Mouse (Mus musculus): ENCODE measurements around the gene Slc29a3. TPM values are rescaled to one million over a fixed set of nuclear protein-coding genes. Genes with fewer than 3 reads are reported as not detected.
A peak's percentile ranks its signal among the peaks of the same experiment; 100 is the strongest.
"Not testable (repeated sequence)": the region's sequence is repeated elsewhere in the genome, so short reads cannot be mapped to it uniquely, and the experiment has no call there.

Slc29a3 gene
- total RNA-seq, 2 experiments from 2014 or later: 6.9 to 8.2 TPM

DNA sequence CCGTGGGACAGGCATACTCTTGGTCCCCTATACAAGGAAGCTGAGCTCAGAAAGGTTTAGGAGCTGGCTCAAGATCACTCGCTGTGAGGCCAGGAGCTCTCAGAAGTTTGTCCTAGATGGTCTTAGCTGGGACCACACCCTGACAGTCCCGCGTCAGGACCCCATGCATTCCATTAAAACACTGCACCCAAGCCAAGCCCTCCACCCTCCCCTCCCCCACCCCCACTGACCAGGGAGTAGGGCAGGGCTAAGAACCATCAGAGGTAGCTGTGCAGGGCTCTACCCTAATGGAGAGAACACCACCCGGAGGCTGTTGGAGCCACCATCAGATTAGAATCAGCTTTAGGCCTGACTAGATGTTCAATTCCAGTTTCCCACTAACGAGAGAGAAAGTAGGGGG, 28.1 kb downstream of the Slc29a3 start:
- DNase-seq: no peak

DNA sequence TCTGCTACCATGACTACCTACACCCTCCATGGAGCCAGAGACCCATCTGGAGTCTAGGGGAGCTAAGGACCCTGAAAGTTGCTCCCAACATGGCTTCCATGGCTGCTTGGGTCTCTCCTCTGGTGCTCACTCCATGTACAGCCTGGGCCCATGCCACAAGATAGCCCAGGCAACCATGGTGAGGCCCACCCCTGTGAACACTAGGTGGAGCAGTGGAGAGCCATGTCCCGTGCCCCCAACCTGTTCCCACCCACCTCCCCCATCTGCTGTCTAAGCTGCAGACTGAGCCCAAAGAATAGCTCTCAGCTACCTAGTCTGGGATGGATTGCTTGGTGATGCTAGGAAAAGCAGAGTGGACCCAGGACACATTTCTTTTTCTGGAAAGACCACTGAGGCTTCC, 29.2 kb downstream of the Slc29a3 start:
- no peak for DNase-seq

DNA sequence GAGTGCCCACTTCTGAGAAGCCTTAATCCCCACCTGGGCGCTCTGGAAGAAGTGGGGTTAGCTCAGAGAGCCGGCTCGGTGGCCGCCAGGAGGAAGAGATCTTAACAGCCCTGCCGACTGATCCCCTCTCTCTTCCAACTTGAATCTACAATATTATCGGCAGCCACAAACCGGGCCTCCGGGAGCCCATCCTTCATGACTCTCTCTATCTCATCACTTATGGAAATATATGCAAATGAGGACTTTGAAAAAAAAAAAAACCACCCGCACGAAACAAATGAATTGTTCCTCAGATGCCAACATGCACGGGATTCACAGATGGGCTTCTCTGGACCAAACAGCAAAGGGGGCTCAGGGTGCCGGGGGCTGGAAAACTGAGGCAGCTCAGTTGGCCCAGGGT, 31.0 kb downstream of the Slc29a3 start:
- no peak for DNase-seq

DNA sequence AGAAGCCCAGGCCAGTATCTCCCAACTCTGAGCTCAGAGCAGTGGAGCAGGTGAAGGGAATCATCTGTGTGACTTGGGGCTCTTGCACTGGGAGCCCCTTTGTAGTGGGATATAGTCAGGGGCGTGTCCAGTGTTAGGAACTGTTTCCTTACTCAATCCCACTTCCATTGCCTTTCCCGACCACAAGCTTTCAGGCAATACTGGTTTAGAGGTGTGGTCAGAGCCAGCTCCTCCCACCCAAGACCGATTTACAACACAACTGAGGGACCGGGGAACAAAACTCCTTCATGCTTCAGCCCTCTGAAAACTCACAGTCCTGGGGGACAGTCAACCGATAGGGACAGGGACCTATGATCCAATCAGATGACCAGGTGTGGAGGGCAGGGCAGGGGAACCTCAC, 32.1 kb downstream of the Slc29a3 start:
- no peak for DNase-seq

DNA sequence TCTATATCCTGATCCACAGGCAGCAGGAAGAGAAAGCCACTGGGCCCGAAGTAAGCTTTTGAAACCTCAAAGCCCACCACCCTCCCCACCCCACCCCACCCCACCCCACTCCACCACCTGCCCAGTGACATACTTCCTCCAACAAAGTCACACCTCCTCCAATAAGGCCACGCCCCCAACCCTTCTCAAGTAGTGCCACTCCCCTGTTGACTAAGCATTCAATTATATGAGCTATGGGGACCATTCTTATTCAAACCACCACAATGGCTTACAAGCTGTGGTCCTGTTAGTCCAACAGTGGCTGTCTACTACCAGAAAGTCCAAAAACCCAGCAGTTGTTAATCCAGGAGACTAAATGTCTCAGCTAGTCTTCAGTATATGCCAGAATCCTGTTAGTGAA, 34.1 kb downstream of the Slc29a3 start:
- no peak for DNase-seq

DNA sequence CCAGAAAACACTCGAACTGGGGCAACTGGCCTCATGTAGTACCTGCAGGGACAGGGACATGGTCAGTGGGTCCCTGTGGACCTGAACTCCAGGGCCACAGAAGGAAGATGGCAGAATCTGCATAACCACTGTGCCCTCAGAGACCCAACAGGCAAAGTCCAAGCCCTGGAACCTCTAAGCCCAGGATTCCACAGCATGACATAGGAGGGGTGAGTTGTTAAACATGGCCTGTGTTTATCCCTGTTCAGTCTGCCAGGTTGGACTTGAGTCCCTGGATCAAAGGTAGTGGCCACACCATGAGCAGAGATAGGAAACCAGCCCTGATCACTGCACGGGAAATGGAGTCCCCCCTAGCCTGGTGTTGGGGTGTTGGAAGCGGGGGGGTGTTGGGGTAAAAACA, 36.1 kb downstream of the Slc29a3 start:
- DNase-seq: no peak

DNA sequence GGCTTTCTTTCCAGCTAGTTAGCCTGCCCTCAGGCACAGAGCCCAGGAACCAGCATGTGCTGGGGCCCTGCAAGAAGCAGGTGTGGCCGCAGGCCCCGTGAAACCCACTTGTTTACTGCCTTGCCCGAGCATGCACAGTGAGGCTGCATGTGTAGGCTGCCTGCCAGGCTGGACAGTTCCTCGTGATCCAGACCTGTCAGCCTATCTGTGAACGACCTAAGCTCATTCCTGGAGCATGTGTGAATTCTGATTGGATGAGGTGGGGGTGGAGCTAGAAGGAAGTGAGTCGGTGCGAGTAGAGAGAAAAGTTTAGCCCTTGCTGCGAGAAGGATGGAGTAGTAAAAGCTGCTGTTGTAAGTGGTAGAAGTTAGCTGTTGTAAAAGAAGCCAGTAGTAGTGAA, 40.3 kb downstream of the Slc29a3 start:
- DNase-seq: not testable (repeated sequence)

DNA sequence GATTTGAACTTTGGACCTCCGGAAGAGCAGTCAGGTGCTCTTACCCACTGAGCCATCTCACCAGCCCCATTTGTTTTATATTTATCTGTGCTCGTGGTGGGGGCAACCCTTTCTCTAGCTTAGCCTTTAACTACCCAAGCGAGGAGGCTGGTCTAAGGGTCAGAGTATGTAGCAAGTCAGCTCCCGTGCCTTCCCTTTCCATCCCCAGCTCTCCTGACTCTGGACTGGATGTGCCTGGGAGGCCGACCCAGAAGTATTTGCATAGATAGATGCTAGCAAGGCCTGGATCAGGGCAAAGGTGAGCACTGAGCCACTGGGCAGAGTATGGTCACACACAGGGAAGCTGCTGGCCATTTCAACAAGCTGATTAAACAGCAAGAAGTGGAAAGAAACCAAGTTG, 43.8 kb downstream of the Slc29a3 start:
- DNase-seq: no peak

DNA sequence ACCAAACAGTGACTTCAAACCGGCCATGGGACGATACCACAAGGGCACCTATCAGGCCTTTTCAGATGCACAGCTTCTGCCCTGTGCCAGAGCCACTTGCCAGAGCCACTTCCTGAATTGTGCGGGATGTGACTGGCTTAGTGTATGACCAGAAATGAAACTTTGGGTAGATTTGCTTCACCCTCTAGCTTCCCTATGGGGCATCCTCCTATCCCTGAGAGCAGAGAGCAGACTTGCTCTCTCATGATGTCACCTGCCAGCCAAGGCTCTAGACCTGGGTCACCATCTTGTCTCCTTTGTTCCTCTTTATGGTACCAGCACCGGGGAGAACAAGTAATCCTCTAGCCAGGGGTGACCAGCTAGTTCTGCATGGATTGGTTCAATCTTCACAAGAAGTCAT, 46.3 kb downstream of the Slc29a3 start:
- DNase-seq: no peak

DNA sequence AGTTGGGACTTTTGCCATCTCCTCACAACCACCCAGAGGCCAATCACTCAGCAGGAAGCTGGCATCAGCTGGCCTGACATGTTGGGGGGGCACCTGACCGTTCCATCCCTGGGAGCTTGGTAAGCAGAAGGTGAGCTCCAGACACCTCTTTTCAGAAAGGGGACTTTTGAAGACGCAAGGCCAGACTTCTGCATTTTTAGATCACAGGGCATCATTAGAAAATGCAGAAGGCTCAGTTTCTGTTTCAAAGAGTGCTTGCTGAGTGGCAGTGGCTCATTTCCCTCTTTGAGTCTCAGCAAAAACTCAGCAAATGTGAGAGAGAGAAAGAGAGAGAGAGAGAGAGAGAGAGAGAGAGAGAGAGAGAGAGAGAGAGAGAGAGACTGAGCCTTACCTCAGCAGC, 47.5 kb downstream of the Slc29a3 start:
- no peak for DNase-seq

DNA sequence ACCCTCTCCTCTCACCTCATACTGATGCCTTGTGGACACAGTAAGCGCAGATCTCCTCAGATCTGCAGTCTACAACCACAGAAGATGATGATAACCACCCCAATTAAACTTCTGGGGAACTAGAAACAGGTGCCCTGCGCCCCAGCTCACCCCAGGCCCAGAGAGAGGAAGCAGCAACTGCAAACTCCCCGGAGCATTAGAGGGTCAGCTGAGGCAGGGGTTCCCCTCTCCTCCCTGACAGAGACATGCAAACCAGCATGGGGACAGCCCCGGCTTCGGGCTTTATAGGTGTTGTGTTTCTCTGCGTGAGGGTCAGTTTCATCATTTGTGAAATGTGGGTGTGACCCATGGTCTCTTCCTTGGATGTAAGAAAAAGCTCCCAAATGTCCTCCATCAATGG, 54.8 kb downstream of the Slc29a3 start:
- no peak for DNase-seq

DNA sequence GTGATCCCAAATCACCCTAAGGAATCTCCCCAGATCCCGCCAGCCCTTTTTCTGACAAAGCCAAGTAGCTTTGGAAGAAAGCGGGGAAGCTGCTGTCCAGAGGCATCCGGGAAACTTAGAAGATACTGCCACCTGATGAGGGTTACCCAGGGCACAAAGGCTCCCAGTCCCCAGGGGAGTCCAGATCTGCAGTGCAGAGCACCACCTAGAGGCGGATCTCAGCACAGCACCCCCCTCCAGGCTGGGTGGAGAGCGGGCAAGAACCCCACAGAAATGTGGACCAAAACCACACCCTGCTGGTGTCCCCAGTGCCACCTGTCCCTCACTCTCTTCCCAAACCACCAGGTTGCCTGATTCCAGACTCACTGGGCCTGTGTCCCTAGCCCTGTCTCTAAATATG, 55.6 kb downstream of the Slc29a3 start:
- peak; percentile 78 for DNase-seq

DNA sequence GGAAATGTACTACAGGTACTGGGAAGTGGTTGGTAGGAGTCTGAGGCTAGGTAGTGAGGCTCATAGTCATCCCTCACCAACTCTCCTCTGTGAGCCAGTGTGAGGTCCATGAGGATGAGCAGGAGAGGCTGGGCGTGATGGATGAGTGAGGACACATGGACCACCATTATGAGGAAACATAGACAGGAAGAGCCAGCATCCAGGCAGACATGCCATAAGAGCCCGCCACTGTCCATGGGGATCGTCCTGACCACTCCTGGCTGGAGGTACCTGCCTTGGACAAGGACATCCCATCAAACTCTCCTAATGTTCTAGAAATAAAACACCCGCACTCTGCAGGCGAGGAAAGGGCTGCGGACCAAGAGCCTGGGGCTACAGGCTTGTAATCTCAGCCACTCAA, 56.2 kb downstream of the Slc29a3 start, which contains the start of gene Cdh23:
Cdh23 (minus strand) TSS at position 101 of the 400 bp plus-strand sequence.
- DNase-seq: no peak

DNA sequence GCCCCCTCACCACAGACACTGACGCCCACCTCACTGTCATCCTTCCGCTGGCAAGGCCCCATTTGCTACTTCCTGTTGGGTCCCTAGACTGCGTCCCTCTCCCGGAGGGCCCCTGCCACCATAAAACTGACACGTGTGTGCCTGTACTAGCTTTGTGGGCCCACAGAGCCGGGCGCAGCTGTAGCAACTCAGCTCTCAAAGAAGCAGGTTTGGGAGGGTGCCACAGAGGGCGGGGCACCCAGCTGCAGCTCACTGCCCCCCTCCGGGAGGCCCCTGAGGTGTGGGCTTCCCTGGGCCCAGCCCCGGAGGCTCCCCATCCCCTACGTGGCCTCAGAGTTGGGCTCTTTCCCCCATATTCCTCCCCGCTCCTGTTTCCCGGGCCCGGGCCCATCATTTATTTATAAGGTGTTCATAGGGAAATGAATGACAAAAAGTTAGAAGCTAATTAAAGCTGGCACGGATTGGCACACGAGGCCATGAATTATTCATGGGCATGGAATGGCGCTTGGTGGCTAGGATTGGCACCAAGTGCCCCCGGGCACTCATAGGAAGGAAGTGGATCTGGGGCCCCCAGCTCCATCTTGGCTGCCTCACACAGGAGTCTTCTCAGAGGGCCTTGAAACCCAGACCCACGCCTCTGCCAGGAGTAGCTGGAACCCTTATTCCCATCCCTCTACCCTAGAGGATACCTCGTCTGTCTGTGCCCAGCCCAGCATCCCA, 60.8 kb downstream of the Slc29a3 start:
- no peak for DNase-seq

DNA sequence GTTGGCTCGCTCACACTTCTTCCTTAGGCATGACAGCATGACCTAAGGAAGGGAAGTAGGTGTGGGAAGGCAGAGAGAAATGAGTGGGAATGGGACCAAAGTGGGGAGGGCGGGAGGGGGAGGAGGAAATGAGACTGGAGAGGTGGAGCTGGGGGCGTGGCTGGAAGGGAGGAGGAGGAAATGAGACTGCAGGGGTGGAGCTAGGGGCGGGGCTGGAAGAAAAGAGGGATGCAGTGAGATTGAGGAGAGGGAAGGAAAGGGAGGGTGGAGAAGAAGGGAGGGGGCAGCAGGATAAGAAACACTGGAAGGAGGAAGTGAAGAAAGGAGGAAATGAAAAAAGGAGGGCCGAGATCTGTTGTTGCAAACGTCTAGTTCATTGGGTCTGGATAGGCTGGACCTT, 61.6 kb downstream of the Slc29a3 start:
- peak; percentile 34 for DNase-seq

DNA sequence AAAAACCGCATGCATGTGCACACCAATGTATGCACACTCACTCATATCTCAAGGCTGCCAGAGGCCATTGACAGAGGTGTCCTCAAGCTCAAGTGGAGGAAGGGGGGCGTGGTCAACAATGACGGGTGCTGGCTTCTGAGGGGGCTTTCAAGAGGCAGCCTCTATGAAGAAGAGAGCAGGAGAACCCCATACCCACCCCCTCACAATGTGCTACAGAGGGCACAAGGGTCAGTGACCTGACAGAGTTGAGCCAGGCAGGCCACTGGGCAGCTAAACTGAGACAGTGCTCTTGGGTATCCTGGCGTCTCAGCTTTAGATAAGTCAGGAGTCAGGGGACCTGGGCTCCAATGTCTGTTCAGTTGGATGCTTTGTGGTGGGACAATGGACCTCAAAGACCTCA, 63.2 kb downstream of the Slc29a3 start:
- no peak for DNase-seq

DNA sequence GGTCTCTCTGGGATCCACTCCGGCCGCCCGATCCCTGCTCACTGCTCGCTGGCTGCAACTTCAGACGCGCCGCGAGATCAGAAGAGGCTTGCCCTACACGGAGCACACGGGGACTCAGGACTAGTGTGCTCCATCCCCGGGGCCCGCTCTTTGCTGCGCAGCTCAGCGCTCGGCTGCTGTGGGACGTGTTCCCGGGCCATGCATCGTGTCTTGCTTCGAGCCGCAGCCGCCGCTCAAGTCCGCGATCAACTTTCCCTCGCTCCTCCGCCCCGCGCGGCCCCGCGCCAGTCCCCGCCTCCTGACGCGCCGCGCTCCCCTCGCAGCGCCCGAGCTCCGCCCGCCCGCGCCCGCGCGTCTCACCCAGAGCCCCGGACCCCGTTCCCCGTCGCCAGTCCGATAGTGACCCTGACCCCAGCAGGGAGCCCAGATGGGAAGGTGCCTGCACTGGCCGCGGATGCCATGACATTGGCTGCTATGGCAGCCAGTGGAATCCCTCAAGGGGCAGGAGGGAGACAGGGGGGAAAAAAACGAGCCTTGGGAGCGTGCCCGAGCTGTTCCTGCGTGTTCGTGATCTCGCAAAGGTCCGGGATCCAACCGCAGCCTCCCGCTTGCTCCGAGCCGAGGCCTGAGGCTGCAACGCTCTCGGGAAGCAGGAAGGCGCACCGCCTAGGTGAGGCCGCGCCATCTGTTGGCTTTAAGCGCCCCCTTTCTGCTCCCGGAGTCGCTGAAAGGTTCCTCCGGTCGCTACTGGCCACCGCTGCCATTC, 65.4 kb downstream of the Slc29a3 start:
- DNase-seq: peak; percentile 65

DNA sequence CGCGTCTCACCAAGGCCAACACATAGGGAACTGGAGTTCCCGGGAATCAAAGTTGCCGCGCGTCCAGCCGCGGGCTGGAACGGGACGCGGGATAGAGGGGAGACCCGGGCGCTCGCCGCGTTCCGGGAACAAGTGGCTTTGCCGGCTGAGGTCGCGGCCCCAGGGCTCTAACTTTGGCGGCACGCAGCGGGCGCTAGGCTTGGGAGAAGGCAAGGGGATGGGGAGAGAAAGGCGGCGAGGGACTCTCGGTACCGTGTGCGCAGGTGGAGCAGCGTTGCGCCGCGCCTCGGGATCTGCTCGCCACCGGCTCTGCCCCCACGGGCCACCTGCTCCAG, 66.0 kb downstream of the Slc29a3 start:
- peak; percentile 20 for DNase-seq

DNA sequence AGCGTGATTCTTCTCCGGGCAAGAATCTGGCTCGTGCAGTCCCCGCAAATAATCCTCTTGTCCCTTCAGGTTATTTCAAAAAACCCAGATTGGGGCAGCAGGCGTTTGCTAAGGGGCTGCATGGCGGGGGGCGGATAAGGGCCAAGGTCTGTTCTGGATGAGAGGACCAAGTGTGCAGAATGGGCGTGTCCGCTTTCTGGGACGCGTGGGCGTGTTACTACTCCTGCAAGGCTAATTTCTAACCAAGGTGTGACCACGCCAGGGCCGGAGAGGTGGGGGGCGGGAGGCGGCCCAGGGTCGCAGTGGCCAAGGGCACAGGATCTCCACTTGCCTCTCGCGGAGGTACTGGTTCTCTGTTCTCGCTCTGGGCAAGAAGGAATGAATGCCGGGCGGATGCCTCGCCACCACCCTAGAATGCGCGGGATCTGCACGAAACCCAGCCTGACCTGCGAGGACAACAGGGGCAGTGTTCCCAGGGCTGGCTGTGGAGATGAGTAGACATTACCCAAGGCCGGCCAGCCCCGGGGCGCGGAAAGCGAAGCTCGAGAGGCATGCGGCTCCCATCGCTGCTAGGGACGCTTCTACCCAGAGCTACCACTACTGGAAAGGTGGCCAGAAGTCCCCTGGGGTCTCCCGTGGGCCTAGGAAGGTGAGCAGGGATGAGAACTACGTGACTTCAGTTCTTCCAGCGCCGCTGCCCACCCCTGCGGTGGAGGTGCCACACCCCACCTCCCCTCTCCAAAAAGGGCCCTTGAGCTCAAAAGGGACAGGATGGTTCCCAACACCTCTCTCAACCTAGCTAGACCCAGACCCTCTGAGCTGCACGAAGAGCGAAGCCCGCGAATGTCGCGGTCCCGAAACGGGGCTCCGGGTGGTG, 66.6 kb downstream of the Slc29a3 start:
- no peak for DNase-seq

DNA sequence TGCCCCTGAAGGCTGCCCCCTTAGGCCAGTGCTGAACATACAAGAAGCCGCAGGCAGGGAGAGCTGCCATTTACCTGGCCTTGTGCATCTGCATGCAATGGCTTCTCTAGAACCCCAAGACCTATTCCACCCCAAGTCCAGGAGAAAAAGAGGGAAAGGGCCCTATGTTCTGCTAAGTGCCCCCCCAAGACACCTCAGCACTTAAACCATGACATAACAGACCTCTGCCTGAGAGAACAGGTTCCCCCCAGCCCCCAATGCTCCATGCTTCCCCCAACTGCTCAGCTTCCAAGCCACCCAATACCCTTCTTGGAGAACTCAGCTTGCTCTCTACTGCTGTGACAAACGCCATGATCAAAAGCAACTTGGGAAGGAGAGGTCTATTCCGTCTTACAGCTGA, 73.7 kb downstream of the Slc29a3 start:
- no peak for DNase-seq

DNA sequence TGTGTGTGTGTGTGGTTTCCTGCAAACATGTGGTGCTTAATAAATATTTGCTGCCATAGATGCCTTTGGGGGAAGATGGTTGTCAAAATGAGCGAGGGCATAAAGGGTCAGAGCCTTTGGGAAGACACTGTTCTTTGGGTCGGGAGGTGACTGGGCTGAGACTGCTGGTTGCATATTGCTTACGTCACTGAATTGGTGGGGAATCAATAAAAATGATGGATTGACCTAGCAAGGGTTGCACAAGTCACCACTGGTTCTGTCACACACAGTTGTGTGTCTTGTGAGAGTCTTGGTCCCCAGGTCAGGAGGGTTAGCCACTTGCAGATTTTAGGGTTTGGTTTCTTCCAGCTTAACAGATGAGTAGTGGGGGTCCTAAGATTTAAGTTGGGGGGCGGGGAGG, 75.3 kb downstream of the Slc29a3 start:
- no peak for DNase-seq

DNA sequence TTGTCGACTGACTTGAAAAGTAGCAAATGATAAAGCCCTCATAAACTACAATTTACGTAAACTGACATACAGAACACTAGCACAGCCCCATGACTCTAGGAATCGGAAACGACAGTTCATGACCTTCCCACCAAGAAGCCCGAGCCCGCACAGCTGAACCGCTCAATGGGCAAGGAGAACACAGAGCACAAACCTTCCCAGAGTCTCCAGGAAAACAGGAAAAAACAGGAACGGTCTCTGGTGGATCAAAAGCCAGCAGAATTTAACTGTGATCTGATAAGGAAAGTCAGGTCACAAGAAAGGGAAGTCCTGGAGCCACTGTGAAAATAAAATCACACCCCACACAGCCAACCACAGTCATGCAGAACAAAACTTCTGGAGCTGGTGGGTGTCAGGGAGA, 82.4 kb downstream of the Slc29a3 start:
- no peak for DNase-seq

DNA sequence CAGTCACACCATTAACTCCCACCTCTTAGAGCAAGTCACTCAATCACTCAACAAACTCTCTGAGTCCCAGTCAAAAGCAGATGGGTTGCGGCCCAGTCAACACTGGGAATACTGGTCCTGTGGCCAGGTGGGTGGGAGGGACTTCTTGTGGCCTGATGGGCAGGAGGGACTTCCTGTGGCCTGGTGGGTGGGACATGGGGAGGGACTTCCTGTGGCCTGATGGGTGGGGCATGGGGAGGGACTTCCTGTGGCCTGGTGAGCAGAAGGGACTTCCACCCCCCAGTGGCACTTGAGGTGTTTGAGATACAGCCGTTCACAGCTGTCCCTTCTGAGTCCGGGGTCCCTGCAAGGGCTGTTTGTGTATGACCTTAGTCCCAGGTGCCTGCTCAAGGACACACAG, 84.0 kb downstream of the Slc29a3 start:
- DNase-seq: no peak

All from heart, postnatal 4 days (tissue).